In genomic region chr5:4384719-4385118, GRCm38 (mm10) we compare ENCODE assay signal across 7 mouse cellular contexts.
A peak's percentile ranks its signal among the peaks of the same experiment; 100 is the strongest.
DNase-seq lines count a peak whose midpoint lies in the region; ATAC-seq lines count a peak whose summit lies in the region.
"Not testable (repeated sequence)": the region's sequence is repeated elsewhere in the genome, so short reads cannot be mapped to it uniquely, and the experiment has no call there.

No protein-coding gene starts in this region.

- peak; percentile 18 for DNase-seq in embryo, embryonic 10 days (ENCODE audit: low spot score)
- peak; percentile 56 for DNase-seq in embryonic facial prominence, embryonic 11.5 days (ENCODE audit: low spot score)
- peak; percentile 44 for DNase-seq in forelimb bud, embryonic 11.5 days (ENCODE audit: low read depth, low spot score)
- DNase-seq in limb, embryonic 10.5 days (ENCODE audit: low spot score), result peak; percentile 32
- DNase-seq in midbrain, embryonic 14.5 days, result peak; percentile 21

- H3K4me2 ChIP-seq in embryonic facial prominence, embryonic 11.5 days (ENCODE audit: low read depth, low read length); midbrain, embryonic 12.5 days (replicated peaks); midbrain, embryonic 14.5 days (ENCODE audit: low read length); midbrain, embryonic 16.5 days (ENCODE audit: low read length): not testable (repeated sequence)

- H3K36me3 ChIP-seq in embryonic facial prominence, embryonic 11.5 days (replicated peaks; ENCODE audit: control insufficient read depth, insufficient read depth, low read depth, low read length); limb, embryonic 10.5 days; midbrain, embryonic 12.5 days; midbrain, embryonic 14.5 days (ENCODE audit: control insufficient read depth, insufficient read depth, low read length); midbrain, embryonic 16.5 days (ENCODE audit: control insufficient read depth, insufficient read depth, low read length): not testable (repeated sequence)

- not testable (repeated sequence) for H3K4me1 ChIP-seq in embryonic facial prominence, embryonic 11.5 days (ENCODE audit: control insufficient read depth, insufficient read depth, low read length); limb, embryonic 10.5 days; midbrain, embryonic 12.5 days; midbrain, embryonic 14.5 days (ENCODE audit: control insufficient read depth, insufficient read depth, low read length); midbrain, embryonic 16.5 days (ENCODE audit: control insufficient read depth, insufficient read depth, low read length)

- H3K4me3 ChIP-seq in embryonic facial prominence, embryonic 11.5 days (ENCODE audit: low read depth, low read length); limb, embryonic 10.5 days; midbrain, embryonic 12.5 days; midbrain, embryonic 14.5 days (replicated peaks; ENCODE audit: low read depth, low read length); midbrain, embryonic 16.5 days (ENCODE audit: low read depth, low read length): not testable (repeated sequence)

- not testable (repeated sequence) for H3K9me3 ChIP-seq in embryonic facial prominence, embryonic 11.5 days (replicated peaks; ENCODE audit: control insufficient read depth, low read length); limb, embryonic 10.5 days (replicated peaks); midbrain, embryonic 12.5 days; midbrain, embryonic 14.5 days (ENCODE audit: control insufficient read depth, low read length); midbrain, embryonic 16.5 days (replicated peaks; ENCODE audit: control insufficient read depth, low read length, poor library complexity, severe bottlenecking)

- ATAC-seq in embryonic facial prominence, embryonic 11.5 days (replicated peaks; ENCODE audit: insufficient number of reproducible peaks, low FRiP score, low TSS enrichment, low read depth), result 0 out of 2 replicates have a peak, but pooled peaks have one; percentile 52
- peak; percentile 54; the same call in 1 of the 2 replicates for ATAC-seq in midbrain, embryonic 12.5 days (ENCODE audit: low FRiP score, low read depth)
- not testable (repeated sequence) for ATAC-seq in midbrain, embryonic 14.5 days (ENCODE audit: low FRiP score, low TSS enrichment)
- ATAC-seq in midbrain, embryonic 16.5 days, result 0 out of 2 replicates have a peak, but pooled peaks have one; percentile 51

- H3K9ac ChIP-seq in embryonic facial prominence, embryonic 11.5 days (replicated peaks; ENCODE audit: low read length); midbrain, embryonic 12.5 days (replicated peaks); midbrain, embryonic 14.5 days (replicated peaks; ENCODE audit: low read length); midbrain, embryonic 16.5 days (ENCODE audit: low read depth, low read length): not testable (repeated sequence)

- H3K27me3 ChIP-seq in embryonic facial prominence, embryonic 11.5 days (ENCODE audit: control insufficient read depth, insufficient read depth, low read length); limb, embryonic 10.5 days (ENCODE audit: low read depth, poor library complexity, severe bottlenecking); midbrain, embryonic 12.5 days; midbrain, embryonic 14.5 days (ENCODE audit: control insufficient read depth, insufficient read depth, low read length); midbrain, embryonic 16.5 days (ENCODE audit: control insufficient read depth, insufficient read depth, low read depth, low read length): not testable (repeated sequence)

- not testable (repeated sequence) for H3K27ac ChIP-seq in embryonic facial prominence, embryonic 11.5 days (replicated peaks; ENCODE audit: low read depth, low read length); limb, embryonic 10.5 days; midbrain, embryonic 12.5 days (replicated peaks); midbrain, embryonic 14.5 days (replicated peaks; ENCODE audit: low read depth, low read length); midbrain, embryonic 16.5 days (ENCODE audit: low read length)

- 23% methylated on average over 7 of the region's 7 CpGs for WGBS in embryonic facial prominence, embryonic 11.5 days
- WGBS in limb, embryonic 10.5 days, result 53% methylated on average over 7 of the region's 7 CpGs
- WGBS in midbrain, embryonic 12.5 days, result 74% methylated on average over 7 of the region's 7 CpGs
- whole genome bisulfite sequencing in midbrain, embryonic 14.5 days, result 70% methylated on average over 7 of the region's 7 CpGs
- 70% methylated on average over 7 of the region's 7 CpGs for WGBS in midbrain, embryonic 16.5 days
